Mouse (Mus musculus): ENCODE data around the gene Eif5b.

DNA sequence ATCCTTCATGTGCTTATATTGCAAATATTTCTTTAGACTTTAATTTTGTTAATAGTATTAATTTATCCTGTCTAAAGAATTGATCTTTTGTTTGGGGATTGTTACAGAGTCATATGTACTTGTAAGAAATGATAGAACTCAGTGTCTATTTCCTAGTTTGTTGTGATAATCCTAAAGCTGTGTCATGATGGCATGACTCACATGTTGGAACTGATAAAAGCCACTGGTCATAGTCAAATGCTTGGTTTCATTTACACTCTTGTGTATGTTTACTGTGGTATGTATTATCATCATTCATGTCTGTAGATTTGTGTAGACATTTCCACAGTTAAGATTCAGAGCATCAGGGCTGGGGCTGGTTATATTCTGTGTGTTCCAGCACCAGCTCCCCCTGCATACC, 14.7 kb downstream of the Eif5b start:
- TF ChIP-seq USF1 (IDR thresholded peaks at IDR 0.05; ENCODE audit: low read depth) (no peak), MYOG (IDR thresholded peaks at IDR 0.05; ENCODE audit: control insufficient read depth, extremely low read depth, insufficient read length) (no peak), CTCF (IDR thresholded peaks at IDR 0.05; ENCODE audit: control insufficient read depth, insufficient read depth, insufficient read length) (no peak), MYOD1 (IDR thresholded peaks at IDR 0.05; ENCODE audit: control insufficient read depth, insufficient read length, low read depth) (no peak)

Data from C2C12 (cell line).